Mouse (Mus musculus) kidney, postnatal 14 days (tissue): ENCODE data around the gene Gpm6b.

Experiments
- DNase-seq: peaks from one replicate; pipeline ENCODE4 v3.0.0; 2022; ENCODE audit warnings: mixed read lengths

Gpm6b gene

DNA sequence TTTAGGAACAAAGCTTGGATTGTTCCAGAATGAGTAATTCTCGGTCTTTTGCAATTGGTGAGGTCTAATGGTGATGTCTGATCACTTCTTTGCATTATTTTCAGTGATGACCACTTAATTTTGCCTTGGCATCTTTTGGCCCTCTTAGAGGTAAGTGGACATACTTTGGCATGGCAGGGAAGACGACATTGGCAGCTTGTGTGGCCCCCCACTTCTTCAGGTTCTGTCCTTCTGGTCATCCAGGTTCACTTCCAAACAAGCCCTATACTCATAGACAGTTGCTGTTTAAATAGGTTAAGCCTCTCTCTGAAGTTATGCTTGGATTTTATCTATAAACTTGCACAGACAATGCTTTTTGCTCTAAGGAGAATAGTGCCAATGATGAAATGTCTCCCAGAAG is 120.2 kb downstream of the Gpm6b start:
- DNase-seq, result no peak

DNA sequence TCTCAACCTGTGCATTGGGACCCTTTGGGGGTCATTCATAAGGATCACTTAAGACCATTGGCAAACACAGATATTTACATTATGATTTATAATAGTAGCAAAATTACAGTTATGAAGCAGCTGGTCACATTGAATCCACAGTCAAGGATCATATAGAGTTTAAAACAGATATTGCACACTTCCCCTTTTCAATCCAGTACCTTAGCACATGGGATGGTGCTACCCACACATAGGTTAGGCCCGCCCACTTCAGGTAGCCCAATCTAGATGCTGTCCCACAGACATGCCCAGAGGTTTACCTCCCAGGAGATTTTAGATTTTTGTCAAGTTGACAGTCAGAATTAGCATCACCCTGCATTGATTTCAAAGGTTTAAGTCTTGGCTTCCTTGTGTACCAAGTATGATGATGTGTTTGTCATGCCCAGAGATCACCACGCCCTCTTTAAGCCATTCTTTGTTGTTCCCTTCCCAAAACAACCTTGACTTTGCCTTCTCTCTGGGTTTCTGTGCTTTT is 121.3 kb downstream of the Gpm6b start:
- DNase-seq, result no peak

DNA sequence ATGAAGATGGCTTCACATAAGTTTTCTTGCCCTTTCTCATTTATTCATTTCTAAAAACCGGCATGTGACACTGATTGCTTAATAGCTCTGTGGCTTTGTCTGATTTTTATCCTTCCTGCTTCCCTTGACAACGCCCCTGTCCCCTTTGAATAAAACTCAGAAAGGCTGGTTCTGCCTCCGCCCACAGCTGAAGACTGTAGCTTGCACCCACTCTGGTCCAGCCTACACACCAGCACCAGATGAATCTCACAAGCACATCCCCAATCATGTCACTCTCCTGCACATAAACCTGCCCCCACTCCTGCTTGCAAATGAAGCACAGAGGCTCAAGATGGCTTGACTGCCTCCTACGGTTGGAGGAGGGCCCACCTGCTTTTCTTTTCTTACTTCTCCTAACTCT is 121.7 kb downstream of the Gpm6b start:
- DNase-seq, result no peak

DNA sequence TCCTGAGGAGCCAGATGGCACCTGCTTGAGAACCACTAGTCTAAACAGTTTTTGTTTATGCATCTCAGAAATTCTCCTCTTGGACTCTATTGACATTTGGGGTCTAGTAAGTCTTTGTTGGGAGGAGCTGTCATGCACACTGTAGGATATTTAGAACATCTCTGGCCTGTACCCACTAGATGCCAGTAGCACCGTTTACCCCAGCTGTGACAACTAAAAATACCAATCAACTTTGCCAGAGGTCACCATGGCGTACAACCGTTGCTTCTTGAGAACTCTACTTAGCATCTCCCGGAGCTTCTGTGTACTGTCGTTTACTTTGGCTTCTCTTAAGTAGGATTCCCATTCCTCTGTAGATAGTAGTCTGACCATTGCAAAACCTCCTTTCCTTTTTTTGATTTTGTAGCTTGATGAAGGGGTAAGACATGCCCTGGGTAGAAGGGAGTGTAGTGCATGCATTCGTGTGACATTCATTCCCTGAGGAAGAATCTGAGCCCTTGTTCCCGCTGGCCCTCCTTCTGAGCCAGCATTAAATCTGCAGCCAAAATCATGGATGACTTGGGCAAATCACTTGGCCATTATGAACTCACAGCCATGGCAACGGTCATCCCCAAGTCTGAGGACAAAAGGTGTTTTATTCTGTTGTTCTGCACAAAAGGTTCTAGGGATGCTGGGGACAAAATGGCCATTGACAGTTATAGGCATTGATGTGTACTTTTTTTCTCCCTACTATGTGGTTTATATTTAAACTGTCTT is 126.9 kb downstream of the Gpm6b start:
- DNase-seq, result no peak

DNA sequence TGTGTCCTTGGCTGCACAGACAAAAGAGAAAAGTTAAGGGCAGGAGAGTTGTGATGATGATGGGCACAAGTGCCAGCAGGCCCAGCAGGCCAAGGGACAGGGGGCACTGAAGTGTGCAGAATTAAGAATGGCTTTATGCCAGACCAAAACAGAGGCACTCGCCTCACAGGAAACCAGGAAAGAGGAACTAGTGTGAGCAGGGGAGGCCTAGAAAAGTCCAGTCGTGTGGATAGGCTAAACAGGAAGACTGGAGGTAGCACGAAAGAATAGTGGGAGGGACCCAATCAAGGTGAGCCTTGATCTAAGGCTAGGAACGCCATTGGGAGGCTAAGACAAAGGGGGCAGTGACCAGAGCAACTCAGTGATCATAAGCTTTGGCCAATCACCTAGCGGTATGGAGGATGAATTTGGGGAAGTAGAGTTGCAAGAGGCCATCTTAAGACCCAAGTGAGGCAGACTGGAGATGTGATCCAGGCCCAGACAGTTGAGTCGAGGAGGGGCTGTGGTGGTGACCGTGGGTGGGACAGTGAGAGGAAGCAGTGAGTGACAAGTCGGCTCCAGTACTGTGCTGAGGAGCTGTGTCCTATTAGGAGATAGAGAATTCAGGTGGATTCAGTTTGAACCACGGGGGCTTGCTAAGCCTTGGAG is 138.1 kb downstream of the Gpm6b start:
- DNase-seq, result no peak

DNA sequence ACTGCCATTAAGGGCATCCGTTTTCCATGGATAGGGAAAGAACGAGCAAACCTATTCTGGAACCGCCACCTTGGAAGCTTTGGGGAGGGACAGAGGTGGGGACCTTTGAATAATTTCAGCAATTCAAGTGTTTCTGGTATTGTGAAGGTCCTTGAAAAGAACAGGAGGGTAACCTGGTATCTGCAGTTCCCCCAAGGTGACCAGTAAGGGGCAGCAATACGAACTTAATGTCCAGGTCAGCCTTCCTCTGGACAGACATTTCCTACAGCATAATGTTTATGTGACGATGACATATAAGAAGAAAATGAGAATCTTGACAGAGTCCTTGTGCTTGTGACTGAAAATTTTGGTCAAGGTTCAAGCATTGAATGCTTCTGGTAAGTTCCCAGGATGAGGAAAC is 139.9 kb downstream of the Gpm6b start:
- no peak for DNase-seq

DNA sequence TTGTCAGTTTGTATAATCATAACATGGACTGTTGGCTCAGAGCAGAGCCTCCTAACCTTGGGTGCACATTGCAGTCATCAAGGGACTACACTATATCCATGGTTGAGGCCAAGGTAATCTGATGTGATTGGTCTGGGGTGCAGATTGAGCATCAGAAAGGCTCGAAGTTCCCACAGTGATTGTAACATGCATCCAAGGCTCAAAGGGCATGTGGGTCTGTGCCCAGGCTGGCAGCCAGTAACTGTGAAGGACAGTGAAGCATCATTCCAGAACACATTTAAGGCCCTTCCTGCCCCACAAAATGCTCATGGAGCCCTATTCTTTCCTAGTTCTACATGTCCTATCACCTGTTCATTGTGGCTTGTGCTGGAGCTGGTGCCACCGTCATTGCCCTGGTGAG is 144.9 kb downstream of the Gpm6b start:
- no peak for DNase-seq

DNA sequence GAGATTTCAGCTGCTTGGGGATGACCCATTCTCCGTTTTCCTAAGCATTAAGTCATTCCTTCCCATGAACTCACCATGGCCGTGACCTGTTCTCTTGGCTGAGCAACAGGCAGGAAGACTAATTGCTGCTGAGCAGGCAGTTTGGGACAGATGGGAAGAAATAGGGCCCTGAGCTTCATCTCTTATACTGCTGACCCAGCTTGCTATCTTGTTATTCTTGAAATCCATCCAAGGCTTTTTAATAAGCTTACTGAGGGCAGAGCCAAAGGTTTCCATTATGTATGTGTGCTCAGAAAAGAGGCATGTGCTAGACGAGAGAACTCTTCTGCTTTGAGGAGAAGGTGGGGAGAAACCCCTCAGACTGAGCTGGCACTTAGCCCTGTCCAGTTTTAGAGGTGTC is 146.2 kb downstream of the Gpm6b start:
- DNase-seq, result peak; percentile 58

DNA sequence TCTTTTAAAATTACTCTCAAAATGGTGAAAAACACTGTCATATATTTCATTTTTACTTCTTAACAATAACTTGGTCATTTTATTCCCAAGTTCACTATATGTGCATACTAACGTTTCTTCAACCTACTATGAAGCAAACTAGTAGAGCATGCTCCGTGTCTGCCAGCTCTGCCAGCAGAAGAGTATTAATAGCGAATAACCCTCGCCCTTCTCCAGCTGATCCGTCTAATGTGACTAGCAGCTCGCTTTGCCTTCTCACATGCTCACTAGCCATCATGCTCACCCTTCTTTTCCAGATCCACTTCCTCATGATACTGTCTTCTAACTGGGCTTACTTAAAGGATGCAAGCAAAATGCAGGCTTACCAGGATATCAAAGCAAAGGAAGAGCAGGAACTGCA is 147.9 kb downstream of the Gpm6b start:
- DNase-seq, result no peak

DNA sequence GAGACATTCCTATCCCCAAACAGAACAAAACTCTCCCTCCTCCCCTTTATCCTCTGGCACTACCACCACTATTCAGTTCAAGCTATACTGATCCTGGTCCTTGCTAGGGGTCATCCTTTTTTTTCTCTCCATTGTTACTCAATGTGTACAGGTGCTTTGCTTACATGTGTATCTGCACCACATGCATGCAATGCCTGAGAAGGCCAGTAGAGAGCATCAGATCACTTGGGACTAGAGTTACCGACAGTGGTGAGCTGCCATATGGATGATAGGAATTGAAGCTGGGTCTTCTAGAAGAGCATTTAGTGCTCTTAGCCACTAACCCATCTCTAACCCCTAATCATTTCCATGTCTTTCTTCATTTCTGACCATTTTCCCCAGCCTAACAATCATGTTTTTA is 155.0 kb downstream of the Gpm6b start:
- DNase-seq, result no peak

DNA sequence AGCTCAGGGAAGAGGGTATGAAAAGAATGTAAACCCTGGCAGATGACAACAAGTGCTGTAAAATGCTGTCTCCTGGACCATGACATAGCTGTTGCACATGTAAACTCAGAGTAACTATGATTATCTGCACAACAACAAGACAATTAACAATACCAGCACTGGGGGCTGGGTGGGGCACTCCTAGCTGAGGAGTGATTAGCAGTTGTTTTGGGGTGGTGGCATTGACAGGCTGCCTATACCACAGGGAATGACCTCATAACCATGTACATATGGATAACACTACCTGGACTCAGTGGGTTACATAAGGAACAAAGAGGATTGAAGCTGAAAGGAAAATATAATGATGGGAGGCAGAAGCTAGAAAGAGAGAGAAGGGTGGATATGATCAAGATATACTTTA is 169.2 kb downstream of the Gpm6b start:
- no peak for DNase-seq

DNA sequence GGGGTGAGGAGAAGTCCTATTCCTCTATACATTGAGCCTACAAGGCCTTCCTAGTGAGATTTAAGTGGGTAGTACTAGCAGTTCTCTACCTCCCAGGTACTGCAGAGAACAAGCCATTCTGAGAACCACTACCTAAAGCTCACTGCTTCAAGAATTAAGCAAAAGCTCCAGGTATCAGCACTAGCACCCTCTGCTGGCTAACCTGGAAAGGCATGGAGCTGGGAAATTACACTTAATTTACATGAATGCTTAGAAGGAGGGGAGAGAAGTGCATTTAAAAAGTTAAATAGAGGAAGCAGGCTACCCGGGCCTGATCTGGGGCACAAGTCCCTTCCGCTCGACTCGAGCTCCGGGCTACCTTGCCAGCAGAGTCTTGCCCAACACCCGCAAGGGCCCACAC is 177.5 kb downstream of the Gpm6b start:
- peak; percentile 3 for DNase-seq

DNA sequence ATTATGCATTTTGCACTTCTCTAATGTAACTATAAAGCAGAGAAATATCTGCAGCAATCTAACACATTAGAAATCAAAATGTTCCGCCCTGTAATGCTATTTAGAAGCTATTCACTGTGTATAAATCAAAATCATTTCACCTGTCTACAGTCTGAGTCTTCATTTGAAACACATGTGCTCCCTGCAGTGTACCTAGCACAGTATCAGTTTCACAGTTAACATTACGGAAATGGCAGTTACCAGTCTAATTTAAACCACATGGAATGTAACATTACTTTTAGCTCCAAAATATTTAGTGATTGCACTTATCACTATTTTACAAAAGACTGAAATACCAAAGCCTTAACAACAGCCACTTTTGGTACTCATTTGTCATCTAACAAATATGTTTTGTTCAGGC is 196.1 kb downstream of the Gpm6b start:
- DNase-seq, result no peak
